Mouse (Mus musculus) spleen, embryonic (tissue): ENCODE measurements at regions not wholly inside any gene's neighbourhood (a gene's known extent, or its start where the extent isn't known, plus 50 kb on each side); places are given as distances from the start of the nearest gene placed in this dataset.

ENCODE experiments used
- CTCF ChIA-PET: fragments of 350-600 bp; sonication (Branson Sonifier 250); formaldehyde crosslinking; loops from one replicate; lab custom pipeline; 2022; lab: Charles Lee

GRCm38 (mm10) chr9:33180066-33180465 lies 544.0 kb downstream of the Ets1 start:
- CTCF ChIA-PET: no interaction called here

- CTCF ChIA-PET: no interaction called here
These were observed 551.2 kb downstream of the Ets1 start for GRCm38 (mm10) chr9:33187187-33187586.

GRCm38 (mm10) chr9:33209083-33209482 lies 573.1 kb downstream of the Ets1 start:
- CTCF ChIA-PET: no interaction called here

GRCm38 (mm10) chr9:33214523-33214922 lies 578.5 kb downstream of the Ets1 start:
- CTCF ChIA-PET: no interaction called here

GRCm38 (mm10) chr9:33220981-33221380 lies 585.0 kb downstream of the Ets1 start:
- CTCF ChIA-PET: no interaction called here

- CTCF ChIA-PET: no interaction called here
These were observed 586.2 kb downstream of the Ets1 start for GRCm38 (mm10) chr9:33222066-33222805.

GRCm38 (mm10) chr9:33233699-33234131 lies 597.7 kb downstream of the Ets1 start:
- CTCF ChIA-PET: no interaction called here

- CTCF ChIA-PET: no interaction called here
These were observed 602.2 kb downstream of the Ets1 start for GRCm38 (mm10) chr9:33238190-33238589.

GRCm38 (mm10) chr9:33238846-33239245 lies 602.8 kb downstream of the Ets1 start:
- CTCF ChIA-PET: interaction anchor here (0.7 kb wide), 1 partner anchor 139 kb away, joined by 3 read pairs; no protein-coding TSS in a partner anchor

- CTCF ChIA-PET: no interaction called here
These were observed 604.5 kb downstream of the Ets1 start for GRCm38 (mm10) chr9:33240506-33240905.

- CTCF ChIA-PET: no interaction called here
These were observed 605.1 kb downstream of the Ets1 start for GRCm38 (mm10) chr9:33240914-33241635.

GRCm38 (mm10) chr9:33246932-33247331 lies 610.9 kb downstream of the Ets1 start:
- CTCF ChIA-PET: no interaction called here

GRCm38 (mm10) chr9:33258241-33258640 lies 622.2 kb downstream of the Ets1 start:
- CTCF ChIA-PET: no interaction called here

GRCm38 (mm10) chr9:33260171-33260570 lies 624.1 kb downstream of the Ets1 start:
- CTCF ChIA-PET: no interaction called here

GRCm38 (mm10) chr9:33289381-33289780 lies 653.4 kb downstream of the Ets1 start:
- CTCF ChIA-PET: no interaction called here

GRCm38 (mm10) chr9:33292116-33292515 lies 656.1 kb downstream of the Ets1 start:
- CTCF ChIA-PET: no interaction called here

- CTCF ChIA-PET: no interaction called here
These were observed 659.9 kb downstream of the Ets1 start for GRCm38 (mm10) chr9:33295925-33296324.

GRCm38 (mm10) chr9:33319525-33320025 lies 683.6 kb downstream of the Ets1 start:
- CTCF ChIA-PET: no interaction called here

- CTCF ChIA-PET: no interaction called here
These were observed 691.7 kb downstream of the Ets1 start for GRCm38 (mm10) chr9:33327722-33328121.

- CTCF ChIA-PET: no interaction called here
These were observed 714.2 kb downstream of the Ets1 start for GRCm38 (mm10) chr9:33350258-33350657.

GRCm38 (mm10) chr9:33356621-33357020 lies 720.6 kb downstream of the Ets1 start:
- CTCF ChIA-PET: no interaction called here

GRCm38 (mm10) chr9:33360966-33361365 lies 724.9 kb downstream of the Ets1 start:
- CTCF ChIA-PET: no interaction called here

GRCm38 (mm10) chr9:33389170-33389569 lies 753.1 kb downstream of the Ets1 start:
- CTCF ChIA-PET: interaction anchor here (0.7 kb wide), 1 partner anchor 15 kb away, joined by 9 read pairs; no protein-coding TSS in a partner anchor
